In genomic region chr8:61041951-61042350, GRCm38 (mm10) we compare ENCODE assay signal across 7 mouse cellular contexts. TPM values are rescaled to one million over a fixed set of nuclear protein-coding genes. Genes with fewer than 3 reads are reported as not detected.
DNase-seq lines count a peak whose midpoint lies in the region; ATAC-seq lines count a peak whose summit lies in the region.

No protein-coding gene starts in this region.

- H3K9ac ChIP-seq in forebrain, embryonic 15.5 days (replicated peaks), result no peak overlapping the region

- H3K4me1 ChIP-seq in forebrain, embryonic 15.5 days, result no peaks in the 10 kb centered on the region

- H3K4me3 ChIP-seq in forebrain, embryonic 15.5 days, result no peak overlapping the region

- no peak overlapping the region for H3K4me2 ChIP-seq in forebrain, embryonic 15.5 days (replicated peaks)

- H3K36me3 ChIP-seq in forebrain, embryonic 15.5 days, result no peaks in the 10 kb centered on the region

- no peak overlapping the region for H3K27ac ChIP-seq in forebrain, embryonic 15.5 days (replicated peaks)

- 0 out of 2 replicates have a peak, but pooled peaks have one; percentile 51 for ATAC-seq in forebrain, embryonic 15.5 days (replicated peaks)

- no peaks in the 10 kb centered on the region for H3K27me3 ChIP-seq in forebrain, embryonic 15.5 days

- no peaks in the 10 kb centered on the region for H3K9me3 ChIP-seq in forebrain, embryonic 15.5 days

- peak; percentile 66 for DNase-seq in A20 (ENCODE audit: low read depth, low spot score)
- DNase-seq in CD4-positive, CD25-positive, alpha-beta regulatory T cell, adult 2 months (ENCODE audit: low read depth, low spot score), result peak; percentile 75
- peak; percentile 13 for DNase-seq in c-Kit-negative CD71-positive TER-119-positive erythroid progenitor cells, embryonic 14.5 days (ENCODE audit: low read depth, low spot score)
- peak; percentile 57 to 83 for DNase-seq in kidney, postnatal 25 days
- DNase-seq in lung, adult 18-20 months, result peak; percentile 8 to 42
- peak; percentile 46 for DNase-seq in retina, postnatal 7 days (ENCODE audit: low read depth, low spot score)

RNA-seq across cellular contexts. Expression of gene Nek1, which starts 49.0 kb away (rescaled TPM):
- 22.9 and 24.3 TPM in 2 replicates for polyA plus RNA-seq in forebrain, embryonic 15.5 days (2015; fragmentation: Nextera tagmentation; extraction: Ambion mirVana)

RNA-seq across cellular contexts. Expression of gene Clcn3, which starts 58.9 kb away (rescaled TPM):
- 62.7 and 63.5 TPM in 2 replicates for polyA plus RNA-seq in forebrain, embryonic 15.5 days (2015; fragmentation: Nextera tagmentation; extraction: Ambion mirVana)

Comparison
In these comparisons a context has a peak if more than half of its experiments do, and no peak if none do; other contexts are left out.
1. DNase-seq: peak in every context shown above with its lines; median percentile 75 in CD4-positive, CD25-positive, alpha-beta regulatory T cell, adult 2 months; 70 in kidney, postnatal 25 days; 66 in A20; 46 in retina, postnatal 7 days; 25 in lung, adult 18-20 months; 13 in c-Kit-negative CD71-positive TER-119-positive erythroid progenitor cells, embryonic 14.5 days.